Mouse (Mus musculus) G1E (cell line): ENCODE measurements at regions not wholly inside any gene's neighbourhood (a gene's known extent, or its start where the extent isn't known, plus 50 kb on each side); places are given as distances from the start of the nearest gene placed in this dataset.
A peak's percentile ranks its signal among the peaks of the same experiment; 100 is the strongest.

Experiments used
- ATAC-seq: 2 replicates; pipeline ENCODE4 v1.8.0; 2016; ENCODE audit warnings: mild to moderate bottlenecking; ENCODE audit not compliant: insufficient number of reproducible peaks, poor library complexity, low FRiP score, severe bottlenecking; ENCODE audit errors: extremely low read depth
- DNase-seq: peaks from one replicate; pipeline ENCODE4 v3.0.0; 2012; ENCODE audit warnings: low spot score
- H3K27me3 ChIP-seq: 2 replicates; pipeline ENCODE4 v1.6.1; 2012; ENCODE audit warnings: mild to moderate bottlenecking, low read length, inconsistent platforms; ENCODE audit not compliant: insufficient read depth
- H3K36me3 ChIP-seq: replicated peaks from 2 replicates; pipeline ENCODE3; 2012; ENCODE audit warnings: mild to moderate bottlenecking, inconsistent platforms
- H3K4me1 ChIP-seq: 2 replicates; pipeline ENCODE4 v1.6.1; 2012; ENCODE audit warnings: low read depth, low read length, inconsistent platforms, mixed read lengths; ENCODE audit not compliant: insufficient read depth
- H3K4me3 ChIP-seq: 2 replicates; pipeline ENCODE4 v1.5.1; 2012; ENCODE audit warnings: low read depth, mild to moderate bottlenecking, inconsistent platforms, low read length, moderate library complexity, mixed read lengths
- H3K9me3 ChIP-seq: replicated peaks from 2 replicates; pipeline ENCODE4 v1.6.1; 2012; ENCODE audit warnings: inconsistent platforms
- CTCF ChIP-seq: IDR thresholded peaks from 2 replicates; pipeline ENCODE4 v1.5.1; 2012; ENCODE audit warnings: low read depth, low read length, inconsistent platforms, mixed read lengths
- GATA1 ChIP-seq: IDR thresholded peaks from 2 replicates; pipeline ENCODE4 v1.6.1; 2012; ENCODE audit warnings: borderline replicate concordance, low read length, inconsistent platforms, mixed read lengths
- GATA2 ChIP-seq: IDR thresholded peaks from 2 replicates; pipeline ENCODE4 v1.6.1; 2012; ENCODE audit warnings: low read depth, low read length, inconsistent platforms, borderline replicate concordance
- POLR2AphosphoS5 ChIP-seq: IDR thresholded peaks from 2 replicates; pipeline ENCODE4 v1.6.1; 2012; ENCODE audit warnings: low read depth, low read length, inconsistent platforms; ENCODE audit not compliant: insufficient replicate concordance
- TAL1 ChIP-seq: conservative IDR thresholded peaks from 2 replicates; pipeline ENCODE4 v1.6.1; 2012; ENCODE audit warnings: low read depth, low read length, inconsistent platforms, mixed read lengths

- ATAC-seq, result no peak
- no peak for DNase-seq
- H3K36me3 ChIP-seq, result no peaks in the 10 kb centered on the region
- no peak overlapping the region for H3K4me3 ChIP-seq
- no peak for TF ChIP-seq POLR2AphosphoS5
- no peak for TF ChIP-seq TAL1
- TF ChIP-seq GATA1, result no peak
- TF ChIP-seq GATA2, result no peak
- TF ChIP-seq CTCF, result peak; percentile 29; the same call in 1 of the 2 replicates
- H3K9me3 ChIP-seq, result peaks cover 8% of the 10 kb centered on the region
- no peaks in the 10 kb centered on the region for H3K4me1 ChIP-seq
- H3K27me3 ChIP-seq, result no peaks in the 10 kb centered on the region
Observed at GRCm38 (mm10) chr2:133020173-133020837, 74.6 kb upstream of the Fermt1 start.

- no peak for TF ChIP-seq GATA1
- Histone ChIP-seq H3K27me3 (no peaks in the 10 kb centered on the region), H3K4me1 (no peaks in the 10 kb centered on the region), H3K4me3 (no peak overlapping the region), H3K36me3 (no peaks in the 10 kb centered on the region), H3K9me3 (peaks cover 8% of the 10 kb centered on the region)
- DNase-seq (no peak), ATAC-seq (no peak)
Observed at GRCm38 (mm10) chr2:133021244-133021643, 75.5 kb upstream of the Fermt1 start.

GRCm38 (mm10) chr2:133027038-133027437 is 81.3 kb upstream of the Fermt1 start:
- Histone ChIP-seq H3K9me3 (peaks cover 12% of the 10 kb centered on the region), H3K36me3 (no peaks in the 10 kb centered on the region), H3K27me3 (no peaks in the 10 kb centered on the region), H3K4me1 (no peaks in the 10 kb centered on the region), H3K4me3 (no peak overlapping the region)
- no peak for DNase-seq
- ATAC-seq, result no peak
- TF ChIP-seq POLR2AphosphoS5 (no peak), TAL1 (no peak), GATA1 (no peak), CTCF (no peak), GATA2 (no peak)

GRCm38 (mm10) chr2:133035421-133035820 is 89.7 kb upstream of the Fermt1 start:
- Histone ChIP-seq H3K27me3 (no peaks in the 10 kb centered on the region), H3K9me3 (peaks cover 16% of the 10 kb centered on the region)
- no peak for ATAC-seq

GRCm38 (mm10) chr2:133040708-133041107 is 95.0 kb upstream of the Fermt1 start:
- no peak for DNase-seq
- H3K9me3 ChIP-seq, result peaks cover 15% of the 10 kb centered on the region
- H3K27me3 ChIP-seq, result no peaks in the 10 kb centered on the region
- H3K4me1 ChIP-seq, result no peaks in the 10 kb centered on the region
- no peaks in the 10 kb centered on the region for H3K36me3 ChIP-seq
- no peak overlapping the region for H3K4me3 ChIP-seq
- ATAC-seq, result no peak
- TF ChIP-seq GATA2 (no peak), TAL1 (no peak), POLR2AphosphoS5 (no peak), GATA1 (no peak), CTCF (no peak)

More at GRCm38 (mm10) chr2:133035421-133035820, 89.7 kb upstream of the Fermt1 start:
- DNase-seq, result no peak
- TF ChIP-seq GATA2, result no peak
- TF ChIP-seq CTCF, result no peak
- TF ChIP-seq GATA1, result no peak
- TF ChIP-seq POLR2AphosphoS5, result no peak
- no peak for TF ChIP-seq TAL1
- H3K4me1 ChIP-seq, result no peaks in the 10 kb centered on the region
- H3K4me3 ChIP-seq, result no peak overlapping the region
- H3K36me3 ChIP-seq, result no peaks in the 10 kb centered on the region

- H3K4me3 ChIP-seq, result no peak overlapping the region
- TF ChIP-seq CTCF, result no peak
- no peak for DNase-seq
- no peaks in the 10 kb centered on the region for H3K4me1 ChIP-seq
- no peak for ATAC-seq
- no peaks in the 10 kb centered on the region for H3K36me3 ChIP-seq
- H3K27me3 ChIP-seq, result no peaks in the 10 kb centered on the region
- peaks cover 9% of the 10 kb centered on the region; the same call in 1 of the 2 replicates for H3K9me3 ChIP-seq
Observed at GRCm38 (mm10) chr2:133077698-133078356, 132.1 kb upstream of the Fermt1 start.
